Mouse (Mus musculus): ENCODE measurements around the gene Ndufa11.

DNA sequence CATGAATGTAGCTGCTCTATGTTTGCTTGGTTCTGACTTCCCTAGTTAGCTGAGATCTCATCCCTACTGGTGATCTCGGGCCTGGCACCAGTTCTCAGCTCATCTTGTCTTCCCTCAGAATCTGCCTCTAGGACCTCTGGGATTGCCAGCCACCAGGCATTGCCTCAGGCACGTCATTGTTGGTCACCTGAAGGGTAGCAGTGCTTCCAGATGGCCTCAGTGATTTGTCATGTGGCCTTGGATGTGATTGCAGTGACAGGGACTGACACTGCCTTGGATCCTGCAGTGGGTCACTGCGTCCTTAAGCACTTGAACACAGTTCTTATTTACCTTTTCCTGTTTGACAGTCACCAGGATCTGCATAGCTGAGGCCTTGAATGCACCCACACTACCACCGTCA is 35.8 kb upstream of the Ndufa11 start:
- TF ChIP-seq CTCF (IDR thresholded peaks at IDR 0.05; ENCODE audit: extremely low read depth, insufficient read depth, insufficient read length, insufficient replicate concordance) (no peak), POLR2A (IDR thresholded peaks at IDR 0.05; ENCODE audit: low read depth, low read length) (no peak)
